Mouse (Mus musculus) E14TG2a.4 (cell line): ENCODE results near the gene Vmn1r143.
"Not testable (repeated sequence)": the region's sequence is repeated elsewhere in the genome, so short reads cannot be mapped to it uniquely, and the experiment has no call there.

Experiments
- H3K27me3 ChIP-seq: 2 replicates; pipeline ENCODE4 v1.6.1; 2014; ENCODE audit warnings: low read length, control low read depth; ENCODE audit not compliant: insufficient read depth
- H3K36me3 ChIP-seq: 2 replicates; pipeline ENCODE4 v1.6.1; 2014; ENCODE audit warnings: low read length, control low read depth; ENCODE audit not compliant: insufficient read depth
- H3K4me1 ChIP-seq: replicated peaks from 2 replicates; pipeline ENCODE4 v1.6.1; 2014; ENCODE audit warnings: low read depth, low read length, control low read depth
- H3K4me3 ChIP-seq: replicated peaks from 2 replicates; pipeline ENCODE4 v1.5.1; 2014; ENCODE audit warnings: mild to moderate bottlenecking, low read length
- H3K9me3 ChIP-seq: 2 replicates; pipeline ENCODE4 v1.6.1; 2014; ENCODE audit warnings: low read length, control low read depth

Gene Vmn1r143

DNA sequence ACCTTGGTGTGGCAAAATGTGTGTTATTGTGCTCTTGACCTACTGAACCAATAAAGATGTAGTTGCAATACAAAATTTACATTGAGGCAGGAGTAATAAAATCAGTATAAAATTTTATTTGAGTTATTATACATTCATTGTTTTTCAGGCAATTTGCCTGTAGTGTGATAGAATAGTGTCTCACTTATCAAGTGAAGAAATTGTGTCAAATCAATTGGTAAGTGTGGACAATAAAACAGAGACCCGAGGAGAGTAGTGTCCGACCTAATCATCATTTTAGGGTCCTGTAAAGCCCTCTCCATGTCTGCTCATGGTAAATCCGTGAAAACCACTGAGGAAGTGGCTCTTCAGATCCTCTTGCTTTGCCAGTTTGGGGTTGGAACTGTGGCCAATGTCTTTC is at the start of gene Vmn1r143:
Vmn1r143 (plus strand) TSS at position 301 of the 400 bp plus-strand sequence.
- not testable (repeated sequence) for H3K4me1 ChIP-seq, H3K9me3 ChIP-seq

GRCm38 (mm10) chr7:22163935-22164334 is 25.2 kb upstream of the Vmn1r143 start, which contains the start of gene Vmn1r142:
TSS of gene Vmn1r142 (minus strand) at chr7:22164035.
- not testable (repeated sequence) for H3K4me1 ChIP-seq, H3K36me3 ChIP-seq, H3K9me3 ChIP-seq, H3K27me3 ChIP-seq, H3K4me3 ChIP-seq

More for the DNA sequence above, at the start of gene Vmn1r143:
- not testable (repeated sequence) for H3K36me3 ChIP-seq, H3K4me3 ChIP-seq, H3K27me3 ChIP-seq

- H3K27me3 ChIP-seq, H3K36me3 ChIP-seq, H3K9me3 ChIP-seq, H3K4me1 ChIP-seq, H3K4me3 ChIP-seq: not testable (repeated sequence)
Measured at GRCm38 (mm10) chr7:22201164-22201563, 12.0 kb downstream of the Vmn1r143 start, which contains the start of gene Gm8653. TSS of gene Gm8653 (minus strand) at chr7:22201264.

DNA sequence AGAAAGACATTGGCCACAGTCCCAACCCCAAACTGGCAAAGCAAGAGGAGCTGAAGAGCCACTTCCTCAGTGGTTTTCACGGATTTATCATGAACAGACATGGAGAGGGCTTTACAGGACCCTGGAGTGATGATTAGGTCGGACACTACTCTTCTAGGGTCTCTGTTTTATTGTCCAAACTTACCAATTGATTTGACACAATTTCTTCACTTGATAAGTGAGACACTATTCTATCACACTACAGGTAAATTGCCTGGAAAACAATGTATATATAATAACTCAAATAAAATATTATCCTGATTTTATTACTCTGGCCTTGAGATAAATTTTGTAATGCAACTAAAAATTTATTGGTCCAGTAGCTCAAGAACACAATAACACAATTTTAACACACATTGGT is 40.2 kb downstream of the Vmn1r143 start, which contains the start of gene Gm8453:
Gm8453 (minus strand) TSS at position 101 of the 400 bp plus-strand sequence.
- H3K36me3 ChIP-seq, H3K9me3 ChIP-seq, H3K4me1 ChIP-seq, H3K4me3 ChIP-seq, H3K27me3 ChIP-seq: not testable (repeated sequence)
